Mouse (Mus musculus) embryonic facial prominence, embryonic 13.5 days (tissue): ENCODE measurements around the gene Pycr1. TPM values are rescaled to one million over a fixed set of nuclear protein-coding genes. Genes with fewer than 3 reads are reported as not detected.

Experiments used
- ATAC-seq: fragments of 200-750 bp; cut with Nextera tagmentation; 2 replicates; pipeline ENCODE4 v1.8.0; 2017; ENCODE audit warnings: low read depth; ENCODE audit not compliant: insufficient number of reproducible peaks, insufficient read depth, low FRiP score, low TSS enrichment
- H3K27ac ChIP-seq: fragments of 300-500 bp; sonication (generic); 2 replicates; pipeline ENCODE4 v1.5.1; 2015; ENCODE audit warnings: moderate library complexity, mild to moderate bottlenecking, inconsistent platforms
- H3K27me3 ChIP-seq: fragments of 300-500 bp; sonication (generic); 2 replicates; pipeline ENCODE4 v1.6.1; 2015; ENCODE audit warnings: mild to moderate bottlenecking, inconsistent platforms
- H3K36me3 ChIP-seq: fragments of 300-500 bp; sonication (generic); 2 replicates; pipeline ENCODE4 v1.6.1; 2015; ENCODE audit warnings: mild to moderate bottlenecking, inconsistent platforms
- H3K4me1 ChIP-seq: fragments of 300-500 bp; sonication (generic); 2 replicates; pipeline ENCODE4 v1.6.1; 2015; ENCODE audit warnings: inconsistent platforms
- H3K4me2 ChIP-seq: fragments of 300-500 bp; sonication (generic); 2 replicates; pipeline ENCODE4 v1.6.1; 2015; ENCODE audit warnings: moderate library complexity, mild to moderate bottlenecking, inconsistent platforms
- H3K4me3 ChIP-seq: fragments of 300-500 bp; sonication (generic); 2 replicates; pipeline ENCODE4 v1.5.1; 2015; ENCODE audit warnings: mild to moderate bottlenecking, inconsistent platforms
- H3K9ac ChIP-seq: fragments of 300-500 bp; sonication (generic); 2 replicates; pipeline ENCODE4 v1.6.1; 2015; ENCODE audit warnings: mild to moderate bottlenecking, inconsistent platforms
- H3K9me3 ChIP-seq: fragments of 300-500 bp; sonication (generic); 2 replicates; pipeline ENCODE4 v1.6.1; 2016; ENCODE audit warnings: inconsistent platforms
- WGBS: fragments of 180-500 bp; shearing (Covaris S2); methylation state at CpG from one replicate; pipeline ENCODE4 v1.1.7; 2015; ENCODE audit warnings: mixed read lengths; 5-methylcytosine and 5-hydroxymethylcytosine counted together
- polyA plus RNA-seq: library from polyadenylated mRNA; unstranded; fragments of >200 nt; fragmentation: Nextera tagmentation; extraction: Ambion mirVana; gene quantifications from 2 replicates; pipeline ENCODE4 v1.2.1, GENCODE M21; 2015

Pycr1 gene
- polyA plus RNA-seq, 1 experiment from 2014 or later = 34.9 TPM

- Histone ChIP-seq H3K27me3 (no peaks in the 10 kb centered on the region), H3K9me3 (no peaks in the 10 kb centered on the region), H3K36me3 (peaks cover 29% of the 10 kb centered on the region), H3K4me2 (peak overlapping the region; percentile 76), H3K9ac (peak overlapping the region; percentile 94), H3K4me1 (peaks cover 29% of the 10 kb centered on the region), H3K4me3 (peak overlapping the region; percentile 97; the same call in 1 of the 2 replicates), H3K27ac (peak overlapping the region; percentile 44; the same call in 1 of the 2 replicates)
- ATAC-seq = no peak
- 39% methylated on average over 7 of the region's 7 CpGs for WGBS
These were observed 12.5 kb downstream of the Pycr1 start for GRCm38 (mm10) chr11:120630881-120631725.

GRCm38 (mm10) chr11:120630401-120630871, 13.1 kb downstream of the Pycr1 start:
- Histone ChIP-seq H3K4me1 (peaks cover 34% of the 10 kb centered on the region), H3K27me3 (no peaks in the 10 kb centered on the region), H3K4me3 (0 out of 2 replicates have a peak overlapping the region, but pooled peaks have one; percentile 12), H3K27ac (peak overlapping the region; percentile 44; the same call in 1 of the 2 replicates), H3K9me3 (no peaks in the 10 kb centered on the region), H3K9ac (peak overlapping the region; percentile 59), H3K4me2 (peak overlapping the region; percentile 27; the same call in 1 of the 2 replicates), H3K36me3 (peaks cover 29% of the 10 kb centered on the region)
- no peak for ATAC-seq
- WGBS = 49% methylated on average over 5 of the region's 5 CpGs

GRCm38 (mm10) chr11:120629911-120630310, 13.7 kb downstream of the Pycr1 start:
- 36% methylated on average over 7 of the region's 7 CpGs for WGBS
- Histone ChIP-seq H3K4me1 (peaks cover 39% of the 10 kb centered on the region), H3K4me2 (peak overlapping the region; percentile 27; the same call in 1 of the 2 replicates), H3K4me3 (0 out of 2 replicates have a peak overlapping the region, but pooled peaks have one; percentile 12), H3K36me3 (peaks cover 29% of the 10 kb centered on the region), H3K9ac (peak overlapping the region; percentile 59), H3K27me3 (no peaks in the 10 kb centered on the region), H3K27ac (peak overlapping the region; percentile 44; the same call in 1 of the 2 replicates), H3K9me3 (no peaks in the 10 kb centered on the region)
- no peak for ATAC-seq

- ATAC-seq = no peak
- Histone ChIP-seq H3K4me3 (no peak overlapping the region), H3K36me3 (peaks cover 29% of the 10 kb centered on the region), H3K4me1 (peaks cover 39% of the 10 kb centered on the region), H3K4me2 (no peak overlapping the region; the same call in 1 of the 2 replicates), H3K9me3 (no peaks in the 10 kb centered on the region), H3K27ac (peak overlapping the region; percentile 44; the same call in 1 of the 2 replicates), H3K27me3 (no peaks in the 10 kb centered on the region), H3K9ac (no peak overlapping the region)
- 83% methylated on average over 23 of the region's 23 CpGs for WGBS
These were observed 14.2 kb downstream of the Pycr1 start for GRCm38 (mm10) chr11:120629341-120629730.

GRCm38 (mm10) chr11:120628601-120629340, 14.8 kb downstream of the Pycr1 start:
- Histone ChIP-seq H3K27me3 (no peaks in the 10 kb centered on the region), H3K4me3 (no peak overlapping the region), H3K9me3 (no peaks in the 10 kb centered on the region), H3K4me1 (peaks cover 43% of the 10 kb centered on the region), H3K36me3 (peaks cover 29% of the 10 kb centered on the region), H3K9ac (no peak overlapping the region), H3K4me2 (no peak overlapping the region), H3K27ac (no peak overlapping the region)
- 92% methylated on average over 23 of the region's 23 CpGs for WGBS
- no peak for ATAC-seq

GRCm38 (mm10) chr11:120627468-120628300, 15.9 kb downstream of the Pycr1 start:
- no peak for ATAC-seq
- Histone ChIP-seq H3K9me3 (no peaks in the 10 kb centered on the region), H3K27ac (no peak overlapping the region), H3K9ac (no peak overlapping the region), H3K4me1 (peaks cover 46% of the 10 kb centered on the region), H3K4me2 (no peak overlapping the region), H3K4me3 (no peak overlapping the region), H3K36me3 (peaks cover 36% of the 10 kb centered on the region), H3K27me3 (no peaks in the 10 kb centered on the region)
- 80% methylated on average over 22 of the region's 22 CpGs for WGBS

GRCm38 (mm10) chr11:120626785-120627467, 16.6 kb downstream of the Pycr1 start:
- no peak for ATAC-seq
- peaks cover 41% of the 10 kb centered on the region for H3K4me1 ChIP-seq
- H3K36me3 ChIP-seq = peaks cover 42% of the 10 kb centered on the region
- WGBS = 90% methylated on average over 11 of the region's 11 CpGs
- no peaks in the 10 kb centered on the region for H3K27me3 ChIP-seq
- no peak overlapping the region for H3K9ac ChIP-seq
- no peak overlapping the region for H3K4me2 ChIP-seq
- no peak overlapping the region for H3K4me3 ChIP-seq
- H3K9me3 ChIP-seq = no peaks in the 10 kb centered on the region
- H3K27ac ChIP-seq = no peak overlapping the region

GRCm38 (mm10) chr11:120625152-120625775, 18.3 kb downstream of the Pycr1 start, which contains the start of gene Sirt7:
Gene Sirt7 (minus strand): TSS chr11:120625240.
- Histone ChIP-seq H3K27ac (peak within 1 kb of the TSS; percentile 73), H3K36me3 (peaks cover 59% of the 10 kb centered on the region)
- ATAC-seq = no peak

GRCm38 (mm10) chr11:120624680-120625111, 18.9 kb downstream of the Pycr1 start:
- peaks cover 19% of the 10 kb centered on the region for H3K4me1 ChIP-seq
- under 1% methylated on average over 53 of the region's 53 CpGs for WGBS

More at GRCm38 (mm10) chr11:120625152-120625775, 18.3 kb downstream of the Pycr1 start, which contains the start of gene Sirt7:
- Histone ChIP-seq H3K27me3 (no peaks in the 10 kb centered on the region), H3K4me2 (peak within 1 kb of the TSS; percentile 99), H3K4me3 (peak within 1 kb of the TSS; percentile 99), H3K4me1 (peaks cover 25% of the 10 kb centered on the region), H3K9me3 (no peaks in the 10 kb centered on the region), H3K9ac (peak within 1 kb of the TSS; percentile 85)
- 11% methylated on average over 5 of the region's 5 CpGs for WGBS

More at GRCm38 (mm10) chr11:120624680-120625111, 18.9 kb downstream of the Pycr1 start:
- Histone ChIP-seq H3K27ac (peak overlapping the region; percentile 71), H3K4me2 (peak overlapping the region; percentile 99), H3K4me3 (peak overlapping the region; percentile 99), H3K9me3 (no peaks in the 10 kb centered on the region), H3K9ac (peak overlapping the region; percentile 85), H3K27me3 (no peaks in the 10 kb centered on the region), H3K36me3 (peaks cover 63% of the 10 kb centered on the region)
- peak; percentile 63; the same call in 1 of the 2 replicates for ATAC-seq
